Mouse (Mus musculus): ENCODE measurements around the gene Gfral. TPM values are rescaled to one million over a fixed set of nuclear protein-coding genes. Genes with fewer than 3 reads are reported as not detected.

Gene Gfral
- polyA plus RNA-seq (2017; shearing (Covaris generic)) = not detected

DNA sequence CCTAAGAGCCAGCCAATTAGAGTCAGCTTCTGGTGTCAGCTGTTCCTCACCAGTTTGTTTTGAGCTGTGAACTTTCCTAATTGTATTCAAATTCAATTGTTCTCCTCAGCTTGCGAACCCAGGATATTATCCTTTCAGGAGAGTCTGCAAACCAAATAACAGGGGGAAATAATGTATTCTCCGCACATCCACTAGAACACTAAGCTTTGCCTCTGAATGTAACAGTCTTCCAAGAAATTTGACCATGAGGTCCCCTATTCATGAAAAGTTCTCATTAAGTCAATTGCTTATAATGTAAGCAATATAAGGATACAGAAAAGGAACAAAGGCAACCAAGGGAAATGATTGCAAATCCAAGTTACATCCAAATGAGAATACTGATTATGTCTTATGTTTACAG is at the start of gene Gfral:
Gene Gfral (minus strand): TSS at position 101 of the 400 bp plus-strand sequence.

Other genes with a start within 250 kb of the Gfral start
- gene Hmgcll1, start 198.8 kb downstream of the Gfral start, polyA plus RNA-seq (2017; shearing (Covaris generic)) = 0.12 TPM
- not detected for gene Hcrtr2, start 110.2 kb upstream of the Gfral start, polyA plus RNA-seq (2017; shearing (Covaris generic))

Data from CD4-positive, CD25-positive, alpha-beta regulatory T cell, adult 9 weeks (primary cell).